Mouse (Mus musculus) liver, postnatal 0 days (tissue): ENCODE data around the gene Wdr82.

Experiments
- CTCF ChIP-seq: sonication (generic); IDR thresholded peaks from 2 replicates; pipeline ENCODE4 v1.5.1; 2016; ENCODE audit warnings: antibody characterized with exemption, low read depth
- EP300 ChIP-seq: IDR thresholded peaks from 2 replicates; pipeline ENCODE4 v1.6.1; 2016; ENCODE audit warnings: antibody characterized with exemption, low read depth, mild to moderate bottlenecking

GRCm38 (mm10) chr9:106237878-106238277 lies 67.2 kb downstream of the Wdr82 start:
- TF ChIP-seq CTCF: no peak
- TF ChIP-seq EP300: no peak
